Mouse (Mus musculus) spleen, adult 12 weeks (tissue): Measurements from ENCODE around the gene Pde6c.

Experiments
- DNase-seq: peaks from one replicate; pipeline ENCODE4 v3.0.0; 2022; ENCODE audit warnings: low spot score

The Pde6c gene

DNA sequence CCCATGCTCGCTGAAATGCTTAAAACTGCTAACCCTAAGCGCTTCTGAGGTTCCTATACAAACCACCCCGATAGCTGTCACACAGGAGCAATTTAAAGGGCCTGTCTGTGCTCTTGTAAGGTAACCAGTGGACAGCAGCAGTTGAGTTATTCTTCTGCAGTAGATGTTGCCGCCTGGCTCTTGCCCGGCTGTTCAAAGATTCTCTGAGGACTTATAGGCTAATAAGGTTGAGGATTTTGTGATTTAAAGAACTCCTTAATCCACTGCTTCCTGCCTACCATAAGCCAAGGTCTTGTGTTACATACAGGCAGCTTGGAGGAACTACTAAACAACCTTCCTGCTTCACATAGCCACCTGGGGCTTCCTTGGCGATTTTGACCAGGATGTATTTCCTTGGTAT is at the start of gene Pde6c:
Gene Pde6c, plus strand, starts transcription at position 301 of the 400 bp plus-strand sequence.
- no peak for DNase-seq

DNA sequence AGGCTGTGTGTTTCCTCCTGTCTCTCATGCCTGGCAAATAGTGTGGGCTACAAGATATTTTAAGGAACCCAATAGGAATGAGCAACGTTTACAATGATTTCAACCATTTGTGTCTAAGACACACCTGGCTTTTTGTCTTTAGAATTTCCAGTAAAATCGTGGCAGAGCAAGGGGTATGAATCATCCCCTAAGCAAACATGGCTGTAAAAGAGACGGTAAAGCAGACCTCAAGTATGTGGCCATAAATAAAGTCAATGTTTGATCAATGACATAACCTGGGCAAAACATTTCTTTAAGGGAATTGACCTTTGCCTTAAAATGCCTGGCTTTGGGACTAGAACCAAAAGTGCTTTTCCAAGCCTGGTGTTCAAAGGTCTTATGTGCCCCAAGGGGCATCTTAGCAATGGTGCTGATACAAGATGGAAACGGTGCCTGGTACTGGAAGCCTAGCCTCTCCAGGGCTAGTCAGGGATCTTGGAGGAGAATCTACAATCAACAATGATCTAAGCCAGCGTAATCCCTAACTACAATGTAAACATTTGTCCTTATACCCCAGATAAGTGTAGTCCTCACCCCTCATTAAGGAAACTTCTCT is 49.6 kb upstream of the Pde6c start:
- DNase-seq = no peak

DNA sequence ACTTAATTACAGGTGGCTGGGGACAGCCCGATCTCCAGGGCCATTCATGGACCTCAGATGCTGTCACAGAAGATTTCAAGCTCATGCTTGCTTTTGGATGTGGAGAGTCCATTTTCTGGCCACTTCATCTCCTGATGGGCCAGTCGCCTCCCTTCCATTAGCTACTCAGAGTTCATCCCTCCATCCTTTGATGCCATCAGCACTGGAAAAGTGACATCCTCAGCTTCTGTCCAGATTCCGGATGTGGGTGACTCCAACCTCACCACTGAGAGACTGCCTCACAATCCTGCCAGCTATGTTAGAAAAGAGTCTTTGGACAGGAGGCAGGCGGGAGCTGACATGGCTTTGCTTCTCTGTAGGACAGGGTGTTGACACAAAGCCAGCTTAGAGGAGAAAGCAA is 46.7 kb upstream of the Pde6c start:
- no peak for DNase-seq

DNA sequence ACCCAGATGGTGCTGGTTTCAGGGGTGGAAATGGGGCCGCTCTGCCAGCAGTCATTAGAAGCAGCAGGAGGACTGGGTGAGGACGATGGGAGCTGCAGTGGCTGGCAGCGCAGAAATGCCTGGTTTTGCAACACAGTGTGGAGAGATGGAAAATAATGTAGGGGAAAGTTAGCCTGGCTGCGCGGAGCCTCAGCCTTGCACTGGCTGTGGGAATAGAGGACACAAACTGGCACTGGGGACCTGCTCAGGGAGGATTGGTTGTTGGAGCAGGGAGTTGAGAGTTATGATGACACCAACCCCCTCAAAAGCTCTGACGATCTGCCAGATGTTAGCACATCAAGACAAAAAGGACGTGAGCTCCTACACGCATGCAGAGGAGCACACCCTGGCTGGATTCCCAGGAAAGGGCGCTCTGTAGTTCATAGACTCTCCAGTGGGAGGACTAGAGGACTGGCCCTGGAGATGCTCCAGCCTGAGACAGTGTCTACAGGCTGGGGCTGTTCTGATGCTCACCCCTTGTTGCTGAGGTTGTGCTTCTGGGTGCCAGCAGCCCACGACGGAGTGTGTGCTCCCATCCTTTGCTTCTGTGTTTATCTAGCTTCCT is 45.5 kb upstream of the Pde6c start:
- no peak for DNase-seq

DNA sequence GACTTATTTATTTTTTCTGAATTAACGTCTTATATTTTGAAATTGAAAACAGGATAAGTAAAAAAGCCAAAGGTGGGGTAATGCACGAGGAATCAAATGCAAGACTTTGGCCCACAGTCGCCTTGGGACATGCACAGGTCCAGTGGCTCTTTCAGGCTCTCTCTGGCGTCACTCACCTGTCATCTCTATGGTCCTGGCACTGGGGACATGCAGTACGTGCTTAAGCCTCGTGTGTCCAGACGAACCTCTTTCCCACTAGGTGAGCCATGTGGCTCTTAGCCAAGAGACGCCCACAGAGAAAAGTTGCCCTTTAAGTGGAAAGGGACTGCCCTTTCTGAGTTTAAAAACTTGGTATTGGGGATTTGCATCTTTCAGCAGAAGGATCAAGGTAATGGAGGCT is 43.2 kb upstream of the Pde6c start:
- DNase-seq = no peak

DNA sequence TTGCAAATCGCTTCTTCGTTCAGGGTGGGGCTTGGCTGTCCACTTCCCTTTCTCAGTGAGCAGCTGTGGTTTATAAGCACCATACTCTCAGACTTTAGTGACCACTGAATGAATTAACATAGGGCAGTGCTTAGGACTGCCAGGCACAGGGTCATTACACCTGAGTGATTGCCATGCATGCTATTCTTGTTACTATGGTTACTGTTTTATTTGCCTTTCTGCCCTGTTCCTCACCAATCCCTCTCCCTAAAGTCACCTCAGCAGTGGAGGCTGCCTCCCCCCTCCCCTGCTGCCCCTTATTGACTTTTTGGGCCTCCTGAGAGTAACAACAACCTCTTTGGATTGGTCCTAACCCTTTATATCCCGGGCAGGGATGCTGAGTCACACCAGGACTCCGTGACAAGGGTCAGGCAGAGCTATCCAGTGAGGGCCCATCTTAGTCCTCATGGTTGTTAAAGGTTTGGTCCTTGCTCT is 41.0 kb upstream of the Pde6c start:
- DNase-seq = no peak

DNA sequence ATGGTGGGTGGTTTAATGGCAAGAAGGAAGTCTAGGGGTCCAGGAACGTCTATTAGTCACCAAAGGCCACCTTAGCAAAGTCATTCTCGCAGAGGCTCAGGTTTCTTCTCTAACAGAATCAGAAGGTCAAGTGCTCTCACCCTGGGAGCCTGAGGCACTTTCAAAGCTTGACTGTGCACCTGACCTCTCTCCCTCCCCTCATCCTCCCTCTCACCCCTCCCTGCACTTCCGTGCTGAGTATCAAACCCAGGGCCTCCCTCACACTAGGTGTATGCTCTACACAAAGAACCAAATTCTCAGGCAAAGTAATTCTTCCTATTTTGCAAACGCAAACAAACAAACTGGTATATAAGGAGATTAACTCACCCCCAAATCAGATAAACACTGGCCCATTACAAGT is 36.4 kb upstream of the Pde6c start:
- DNase-seq = no peak

DNA sequence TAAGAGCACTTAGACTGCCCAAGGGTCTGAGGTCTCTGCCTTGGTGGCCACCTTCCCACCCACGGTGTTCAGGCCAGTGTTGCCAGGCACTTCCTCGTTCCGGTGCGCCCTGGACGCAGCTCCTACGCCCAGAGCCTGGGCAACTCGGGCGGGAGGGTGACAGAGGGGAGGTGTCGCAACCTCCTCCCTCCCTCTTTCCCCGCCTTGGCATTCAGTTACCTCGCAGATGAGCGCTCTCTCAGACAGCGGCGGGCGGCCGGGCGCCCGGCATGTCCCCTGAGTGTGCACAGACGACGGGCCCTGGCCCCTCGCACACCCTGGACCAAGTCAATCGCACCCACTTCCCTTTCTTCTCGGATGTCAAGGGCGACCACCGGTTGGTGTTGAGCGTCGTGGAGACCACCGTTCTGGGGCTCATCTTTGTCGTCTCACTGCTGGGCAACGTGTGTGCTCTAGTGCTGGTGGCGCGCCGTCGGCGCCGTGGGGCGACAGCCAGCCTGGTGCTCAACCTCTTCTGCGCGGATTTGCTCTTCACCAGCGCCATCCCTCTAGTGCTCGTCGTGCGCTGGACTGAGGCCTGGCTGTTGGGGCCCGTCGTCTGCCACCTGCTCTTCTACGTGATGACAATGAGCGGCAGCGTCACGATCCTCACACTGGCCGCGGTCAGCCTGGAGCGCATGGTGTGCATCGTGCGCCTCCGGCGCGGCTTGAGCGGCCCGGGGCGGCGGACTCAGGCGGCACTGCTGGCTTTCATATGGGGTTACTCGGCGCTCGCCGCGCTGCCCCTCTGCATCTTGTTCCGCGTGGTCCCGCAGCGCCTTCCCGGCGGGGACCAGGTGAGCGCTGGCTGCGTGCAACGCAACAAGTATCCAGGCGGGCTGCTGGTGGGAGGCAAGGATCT is 35.5 kb upstream of the Pde6c start, which contains the start of gene Ffar4:
Gene Ffar4, plus strand, starts transcription at position 214 of the 901 bp plus-strand sequence.
- DNase-seq = no peak

DNA sequence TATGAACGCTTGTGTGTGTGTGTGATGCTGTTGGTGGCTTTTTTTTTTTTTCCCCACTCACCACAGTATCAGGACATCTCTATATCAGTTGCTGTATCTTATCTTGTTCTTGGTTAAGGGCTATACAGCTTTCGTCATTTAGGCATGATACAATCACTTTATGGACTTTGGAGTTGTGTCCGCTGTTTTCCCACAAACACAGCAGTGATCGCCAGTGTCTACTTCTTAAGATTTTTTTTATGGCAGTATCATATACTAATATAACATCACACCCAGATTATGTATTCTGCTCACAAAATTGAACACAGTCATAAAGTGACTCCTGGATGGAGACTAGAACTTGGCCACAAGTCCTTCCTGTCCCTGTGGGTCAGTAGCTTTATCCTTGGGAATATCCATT is 24.7 kb upstream of the Pde6c start:
- no peak for DNase-seq

DNA sequence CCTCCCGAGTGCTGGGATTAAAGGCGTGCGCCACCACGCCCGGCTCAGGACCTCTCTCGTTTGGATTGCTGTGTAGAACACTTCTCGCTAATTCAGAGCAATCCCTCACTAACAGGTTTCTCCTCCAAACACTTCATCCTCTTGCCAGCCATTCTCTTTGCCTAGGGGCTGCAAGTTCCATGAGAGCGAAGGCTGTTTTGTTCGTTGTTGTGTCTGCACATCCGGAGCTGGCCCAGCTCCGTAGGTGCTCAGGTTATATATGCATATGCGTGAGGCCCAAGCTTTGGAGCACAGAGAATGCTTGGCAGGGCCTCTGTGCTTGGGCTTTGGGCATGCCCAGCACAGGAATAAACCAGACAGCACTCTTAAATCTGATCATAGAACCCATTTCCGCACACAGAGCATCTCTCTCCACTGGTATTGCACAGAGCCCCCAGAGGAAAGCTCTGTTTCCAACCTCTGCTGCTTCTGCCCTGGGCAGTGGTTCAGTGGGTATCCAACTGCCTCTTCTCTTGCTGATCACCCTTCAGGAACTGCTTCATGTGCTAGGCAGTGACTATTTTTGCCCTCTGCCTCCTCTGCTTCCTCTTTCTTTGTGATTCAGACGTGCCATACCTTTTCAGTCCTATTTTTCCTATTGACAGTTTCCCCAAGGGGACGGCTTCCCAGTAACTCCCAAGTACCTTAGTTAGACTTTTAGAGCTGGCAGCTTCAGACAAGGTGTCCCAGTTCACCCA is 22.9 kb upstream of the Pde6c start:
- DNase-seq = no peak

DNA sequence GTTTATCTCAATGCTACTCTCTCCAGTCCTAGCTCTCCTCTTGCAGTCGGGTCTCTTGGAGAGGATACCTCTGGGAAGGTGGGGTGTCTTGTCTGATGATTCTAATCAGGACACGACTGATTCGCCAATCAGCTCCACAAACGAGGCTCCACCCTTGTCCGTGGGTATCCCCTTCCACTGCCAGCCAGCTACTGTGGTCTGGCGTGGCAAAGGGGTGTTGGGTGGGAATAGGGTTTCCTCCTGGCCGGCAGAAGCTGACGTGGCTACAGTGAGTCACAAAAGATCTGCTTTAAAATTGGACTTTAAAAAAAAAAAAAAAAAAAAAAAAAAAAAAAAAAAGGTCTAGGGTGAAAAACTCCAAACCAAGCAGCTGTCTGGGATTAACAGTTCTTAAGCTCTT is 21.5 kb upstream of the Pde6c start:
- DNase-seq = no peak

DNA sequence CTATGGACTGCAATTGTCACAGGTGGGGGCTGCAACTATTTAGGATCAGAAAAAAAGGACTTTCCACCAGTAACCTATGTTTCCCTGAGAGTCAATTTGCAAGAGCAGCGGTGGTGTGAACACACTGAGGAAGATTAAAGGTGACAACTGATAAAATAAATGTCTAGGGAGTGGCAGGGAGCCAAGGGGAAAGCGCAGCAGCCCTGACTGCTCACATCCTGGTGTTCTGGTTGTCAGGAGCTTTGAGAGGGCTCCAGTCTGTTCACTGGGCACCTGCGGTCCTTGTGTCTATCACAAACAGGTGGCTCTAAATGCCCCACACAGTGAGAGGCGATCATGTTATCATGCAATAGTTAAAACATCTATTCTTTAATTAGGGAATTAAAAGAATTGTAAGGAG is 20.0 kb upstream of the Pde6c start:
- no peak for DNase-seq

DNA sequence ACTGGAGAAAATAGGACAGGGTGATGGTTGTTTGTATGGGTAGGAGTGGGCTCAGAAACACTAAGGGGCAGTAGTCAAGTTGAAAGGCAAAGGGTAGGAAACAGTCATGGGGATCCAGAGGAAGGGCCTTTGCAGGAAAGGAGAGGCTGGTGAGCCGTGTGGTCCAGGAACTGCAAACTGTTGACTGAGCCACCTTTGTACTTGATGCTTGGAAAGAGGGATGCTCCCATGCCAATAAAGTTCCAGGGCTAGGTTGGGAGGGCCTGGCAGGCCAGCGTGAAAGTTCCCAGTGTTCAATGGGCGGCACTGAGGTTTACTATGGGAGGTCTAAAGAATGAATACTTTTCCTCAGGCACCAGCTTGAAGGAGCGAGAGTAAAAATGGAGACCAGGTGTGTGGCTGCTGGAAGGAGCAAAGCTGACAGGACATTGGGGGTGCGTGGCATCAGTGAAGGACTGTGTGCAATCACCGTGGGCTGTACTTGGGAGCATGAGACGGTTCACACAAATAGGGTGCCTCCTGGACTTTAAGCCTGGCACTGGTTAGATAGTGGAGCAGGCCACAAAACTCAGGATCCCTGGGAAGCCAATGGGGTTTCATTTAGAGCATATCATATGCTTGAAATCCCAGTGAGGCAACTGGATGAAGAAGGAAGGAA is 17.6 kb upstream of the Pde6c start:
- DNase-seq = no peak

DNA sequence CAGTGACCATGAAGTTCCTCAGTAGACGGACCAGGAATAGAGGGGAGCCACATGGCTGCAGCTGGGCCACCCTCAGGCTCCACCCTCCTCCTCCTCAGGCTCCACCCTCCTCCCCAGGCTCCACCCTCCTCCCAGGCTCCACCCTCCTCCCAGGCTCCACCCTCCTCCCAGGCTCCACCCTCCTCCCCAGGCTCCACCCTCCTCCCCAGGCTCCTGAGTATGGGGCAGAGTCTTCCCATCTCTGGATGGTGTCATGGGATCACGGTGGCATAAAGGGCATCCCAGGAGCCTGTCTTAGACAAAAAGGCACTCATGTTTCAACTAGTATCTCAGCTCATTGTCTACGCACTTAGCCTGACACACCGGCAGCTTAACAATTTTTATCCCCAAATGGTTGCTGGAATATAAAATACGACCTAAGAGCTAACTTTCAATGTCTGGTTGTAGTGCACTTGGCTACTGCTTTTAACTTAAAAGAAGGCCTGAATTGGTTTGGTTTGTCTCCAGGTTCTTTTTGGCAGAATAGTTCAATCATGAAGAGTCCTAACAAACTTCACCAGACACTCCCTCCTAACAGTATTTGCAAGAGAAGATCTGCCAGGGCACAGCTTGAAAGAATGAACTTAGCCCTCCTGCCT is 12.3 kb upstream of the Pde6c start:
- no peak for DNase-seq

DNA sequence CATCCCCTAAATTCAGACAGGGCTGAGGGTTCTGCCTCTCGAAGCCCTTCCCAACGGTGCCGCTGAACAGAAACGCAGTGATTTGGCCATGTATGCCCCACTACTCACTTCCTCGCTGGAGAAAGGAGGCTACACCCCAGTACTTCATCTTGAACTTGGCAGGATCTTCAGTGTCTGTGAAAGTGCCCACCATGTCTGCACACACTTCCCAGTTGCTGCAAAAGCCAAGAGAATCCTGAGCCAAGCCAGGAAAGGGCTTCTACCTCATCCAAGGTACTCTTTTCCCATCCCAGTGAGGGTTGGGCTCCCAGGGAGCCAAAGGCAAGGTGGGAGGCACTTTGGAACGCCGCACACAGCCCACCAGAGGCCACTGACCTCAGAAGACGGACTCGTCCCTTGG is 8.7 kb upstream of the Pde6c start:
- no peak for DNase-seq

DNA sequence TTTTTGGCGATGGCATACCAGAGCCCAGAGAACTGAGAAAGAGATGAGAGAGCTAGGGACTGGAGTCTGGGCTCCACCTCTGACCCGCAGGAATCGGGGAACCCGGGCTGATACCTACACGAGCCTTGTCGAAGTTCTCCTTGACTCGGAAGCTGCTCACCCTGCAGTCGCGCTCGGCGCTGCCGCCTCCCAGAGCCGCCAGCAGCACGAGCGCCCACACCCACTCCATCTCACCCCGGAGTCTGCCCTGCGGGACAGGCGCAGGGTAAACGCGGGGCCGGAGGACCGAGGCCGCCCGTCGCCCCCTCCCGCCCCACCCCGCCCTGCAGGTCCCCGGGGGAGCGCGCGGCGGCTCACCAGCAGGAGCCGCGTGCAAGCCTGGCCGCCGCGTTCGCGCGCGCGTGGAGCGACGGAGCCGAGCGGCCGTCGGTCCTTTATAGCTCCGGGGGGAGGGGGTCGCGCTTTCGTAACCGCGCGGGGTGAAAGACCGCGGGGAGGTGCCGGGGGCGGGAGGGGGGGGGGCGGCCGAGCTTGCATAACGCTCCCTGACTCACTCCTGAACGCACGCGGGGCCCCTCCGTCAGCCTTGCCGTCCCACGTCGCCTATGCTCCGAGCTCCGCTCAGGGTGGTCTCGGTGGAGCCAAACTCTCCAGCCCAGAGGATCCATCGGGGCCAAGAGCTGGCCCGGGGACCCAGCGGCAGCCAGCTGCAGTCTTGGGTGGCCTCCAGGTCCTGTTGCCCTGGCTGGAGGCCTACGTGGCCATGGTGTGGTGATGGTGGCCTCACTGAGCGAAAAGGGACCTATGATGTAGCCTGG is 8.0 kb upstream of the Pde6c start:
- DNase-seq = no peak

DNA sequence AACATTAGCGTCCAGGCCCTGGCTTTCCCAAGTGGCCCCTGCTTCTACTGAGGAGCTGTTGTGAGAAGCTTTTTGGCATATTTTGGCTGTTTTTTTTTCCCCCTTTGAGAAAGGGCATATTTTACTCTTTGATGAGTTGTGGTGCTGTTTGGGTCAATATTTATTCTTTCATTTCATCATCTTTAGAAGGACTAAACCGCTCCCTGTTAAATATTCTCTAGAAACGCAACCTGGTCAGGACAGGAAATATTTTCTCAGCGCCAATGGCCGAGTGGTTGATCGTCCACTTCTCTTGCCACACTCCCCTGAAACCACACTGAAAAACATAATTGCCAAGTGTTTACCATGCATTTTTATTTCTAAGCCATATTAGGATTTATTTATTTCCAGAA is 7.4 kb upstream of the Pde6c start, which contains the start of gene Rbp4:
Gene Rbp4, minus strand, starts transcription at position 63 of the 392 bp plus-strand sequence.
- no peak for DNase-seq

DNA sequence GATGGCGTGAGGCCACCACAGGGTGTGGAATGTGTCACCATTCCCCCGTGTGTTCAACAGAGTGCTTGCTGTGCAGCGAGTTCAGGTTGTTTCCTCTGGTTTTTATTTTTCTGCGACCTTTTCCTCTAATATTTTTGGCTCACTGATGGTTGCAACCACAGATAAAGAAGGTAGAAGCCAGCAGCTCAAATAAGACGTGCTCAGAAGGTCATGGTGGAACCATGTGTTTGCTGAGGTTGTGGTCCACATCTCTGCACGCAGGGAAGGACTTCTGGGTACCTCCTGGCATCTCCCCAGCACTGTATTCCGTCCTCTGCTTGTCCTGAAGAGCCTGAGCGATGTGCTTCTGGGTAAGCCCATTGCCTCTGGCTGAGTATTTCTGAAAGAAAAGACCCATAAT is 5.9 kb upstream of the Pde6c start:
- DNase-seq = no peak

DNA sequence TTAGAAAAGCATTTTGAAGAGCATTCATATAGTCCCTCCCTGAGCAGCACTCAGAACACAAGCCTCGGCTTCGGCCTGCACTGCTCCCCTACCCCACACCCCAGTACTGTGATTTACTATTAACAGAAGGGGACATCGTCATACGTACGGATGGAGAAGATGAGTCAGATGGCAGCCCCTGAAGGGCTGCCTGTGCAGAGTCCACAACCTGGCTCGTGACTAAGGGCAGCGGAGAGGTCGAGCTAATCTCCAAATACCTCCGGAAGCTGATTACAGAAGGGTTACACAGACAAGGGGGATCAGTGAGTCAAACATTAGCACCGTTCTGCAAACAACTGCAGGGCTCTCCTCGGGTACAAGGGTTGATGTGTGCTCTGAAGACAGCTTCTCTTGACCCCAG is 1.4 kb downstream of the Pde6c start:
- no peak for DNase-seq

DNA sequence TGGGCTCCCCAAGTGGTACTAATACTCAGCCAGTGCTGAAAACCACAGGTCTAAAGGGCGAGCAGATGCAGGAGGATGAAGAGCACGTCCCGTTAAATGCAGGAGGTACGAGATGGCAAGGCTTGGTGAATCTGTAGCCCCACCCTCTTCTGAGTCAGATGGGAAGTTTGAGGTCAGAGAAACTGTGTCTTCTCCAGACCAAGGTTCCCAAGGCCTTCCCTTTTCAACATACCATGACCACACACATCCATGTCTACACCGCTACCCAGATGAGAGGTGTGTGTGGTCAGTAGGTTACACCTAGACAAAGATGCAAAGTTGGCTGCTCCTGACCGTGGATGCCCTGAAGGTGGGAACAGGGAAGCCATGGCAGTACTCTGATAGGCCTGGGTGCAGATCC is 2.2 kb downstream of the Pde6c start:
- no peak for DNase-seq
